Mouse (Mus musculus): ENCODE data around the gene Agpat4.

DNA sequence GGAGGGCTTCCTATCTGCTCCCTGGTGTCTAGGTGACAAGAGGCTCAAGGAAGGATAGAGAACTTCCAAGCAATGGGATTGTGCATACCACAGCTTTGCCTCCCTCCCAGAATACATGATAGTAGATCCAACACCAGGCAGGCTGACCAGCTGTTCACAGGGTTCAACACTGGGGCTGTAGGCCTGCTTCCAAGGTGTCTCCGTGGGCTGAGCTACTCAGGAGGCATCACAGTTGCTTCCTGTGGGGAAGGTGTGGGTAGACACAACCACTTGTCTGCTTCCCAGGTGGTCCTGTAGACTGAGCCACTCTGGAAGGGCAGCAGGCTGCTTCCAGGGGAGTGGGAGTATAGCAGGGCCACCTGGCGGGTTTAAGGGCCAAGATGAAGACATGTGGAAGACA, 35.8 kb downstream of the Agpat4 start:
- TF ChIP-seq CTCF (IDR thresholded peaks at IDR 0.05; ENCODE audit: borderline replicate concordance, control insufficient read depth, extremely low read depth, insufficient read depth, low read length, poor library complexity) (no peak), POLR2A (IDR thresholded peaks at IDR 0.05; ENCODE audit: control insufficient read depth, extremely low read depth, insufficient read depth, low read length, poor library complexity) (no peak)
